Mouse (Mus musculus) embryonic fibroblast, embryonic 13.5 days (primary cell): ENCODE measurements around the gene Adamtsl1. TPM values are rescaled to one million over a fixed set of nuclear protein-coding genes. Genes with fewer than 3 reads are reported as not detected.

Source experiments
- H3K27ac ChIP-seq: 2 replicates; pipeline ENCODE4 v1.5.1; 2012; ENCODE audit warnings: low read length, control low read depth, inconsistent platforms; ENCODE audit not compliant: insufficient read depth
- H3K4me1 ChIP-seq: 2 replicates; pipeline ENCODE4 v1.6.1; 2011; ENCODE audit warnings: low read length; ENCODE audit not compliant: control insufficient read depth, insufficient read depth
- H3K4me3 ChIP-seq: 2 replicates; pipeline ENCODE4 v1.5.1; 2011; ENCODE audit warnings: mild to moderate bottlenecking, control low read depth, low read length; ENCODE audit not compliant: insufficient read depth
- CTCF ChIP-seq: IDR thresholded peaks from 2 replicates; pipeline ENCODE4 v1.5.1; 2011; ENCODE audit warnings: mild to moderate bottlenecking, control low read depth, low read length, moderate library complexity, borderline replicate concordance; ENCODE audit not compliant: insufficient read depth
- POLR2A ChIP-seq: IDR thresholded peaks from 2 replicates; pipeline ENCODE4 v1.6.1; 2011; ENCODE audit warnings: low read depth, mild to moderate bottlenecking, control low read depth, low read length, moderate library complexity
- polyA plus RNA-seq: library from polyadenylated mRNA; stranded (reverse); fragments of >200 nt; gene quantifications from 2 replicates; pipeline ENCODE4 v1.2.4, GENCODE M21; 2011; ENCODE audit warnings: low read depth; ENCODE audit not compliant: missing spikeins, insufficient read length

Adamtsl1 gene
- polyA plus RNA-seq, 1 experiment, result 30.0 TPM

DNA sequence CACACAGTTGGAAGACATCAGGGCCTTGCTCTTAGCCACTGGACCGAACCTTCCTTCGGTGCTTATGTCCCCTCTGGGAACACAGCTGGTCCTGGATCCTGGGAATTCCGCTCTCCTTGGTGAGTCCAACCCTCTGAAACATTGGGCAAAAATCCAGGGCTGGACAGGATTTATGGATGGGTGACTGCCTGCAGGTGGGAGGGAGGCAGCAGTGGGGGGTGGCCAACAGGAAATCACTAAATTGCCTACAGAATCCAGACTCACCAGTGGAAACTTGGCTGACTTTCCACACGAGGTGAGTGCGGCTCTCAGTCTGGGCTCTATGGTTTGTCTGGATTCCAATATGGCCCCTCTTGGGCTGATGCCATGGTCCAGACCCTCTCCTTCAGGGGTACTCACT lies 874.5 kb downstream of the Adamtsl1 start:
- Histone ChIP-seq H3K4me1 (no peaks in the 10 kb centered on the region), H3K4me3 (no peak overlapping the region), H3K27ac (no peak overlapping the region)
- no peak for TF ChIP-seq CTCF
- no peak for TF ChIP-seq POLR2A

DNA sequence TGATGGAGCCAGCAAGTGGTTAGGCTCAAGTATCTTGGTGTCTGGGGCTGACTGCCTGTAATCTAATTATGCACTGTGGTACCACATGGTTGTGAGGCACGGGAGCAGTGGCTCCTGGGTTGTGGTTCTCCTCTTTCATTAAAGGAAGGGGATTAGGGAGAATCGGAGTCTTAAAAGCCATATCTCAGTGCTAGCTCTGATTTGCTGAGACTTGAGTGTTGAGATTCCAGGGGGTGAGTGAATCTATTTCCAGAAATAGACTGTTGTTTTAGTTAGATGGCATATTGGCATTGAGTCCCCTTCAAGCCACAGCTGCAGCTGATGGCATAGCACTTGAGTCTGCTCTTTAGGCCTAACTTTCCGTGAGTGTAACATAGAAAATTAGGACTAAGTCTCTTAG lies 877.2 kb downstream of the Adamtsl1 start:
- Histone ChIP-seq H3K4me3 (no peak overlapping the region), H3K27ac (no peak overlapping the region), H3K4me1 (no peaks in the 10 kb centered on the region)
- TF ChIP-seq POLR2A, result no peak
- no peak for TF ChIP-seq CTCF

DNA sequence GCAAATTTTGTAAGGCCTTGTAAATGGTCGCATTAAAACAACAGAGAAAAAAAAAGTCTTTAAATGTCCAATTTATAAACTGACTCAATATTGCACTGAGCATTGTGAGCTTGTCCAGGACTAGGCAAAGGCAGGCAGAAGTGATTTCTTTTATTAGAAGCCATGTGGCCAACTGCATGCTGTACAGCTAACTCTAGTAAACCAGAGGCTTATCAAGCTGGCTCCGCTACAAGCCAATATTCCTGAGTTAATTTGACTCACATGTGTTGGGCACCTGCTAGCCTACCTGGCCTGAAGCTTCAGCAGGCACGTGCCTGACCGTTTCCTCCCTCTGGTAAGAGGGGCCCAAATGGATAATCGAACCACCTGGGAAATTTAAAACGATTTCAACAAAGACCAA lies 881.7 kb downstream of the Adamtsl1 start:
- H3K4me3 ChIP-seq, result no peak overlapping the region
- no peaks in the 10 kb centered on the region for H3K4me1 ChIP-seq
- no peak overlapping the region for H3K27ac ChIP-seq
- TF ChIP-seq POLR2A, result no peak
- TF ChIP-seq CTCF, result no peak

DNA sequence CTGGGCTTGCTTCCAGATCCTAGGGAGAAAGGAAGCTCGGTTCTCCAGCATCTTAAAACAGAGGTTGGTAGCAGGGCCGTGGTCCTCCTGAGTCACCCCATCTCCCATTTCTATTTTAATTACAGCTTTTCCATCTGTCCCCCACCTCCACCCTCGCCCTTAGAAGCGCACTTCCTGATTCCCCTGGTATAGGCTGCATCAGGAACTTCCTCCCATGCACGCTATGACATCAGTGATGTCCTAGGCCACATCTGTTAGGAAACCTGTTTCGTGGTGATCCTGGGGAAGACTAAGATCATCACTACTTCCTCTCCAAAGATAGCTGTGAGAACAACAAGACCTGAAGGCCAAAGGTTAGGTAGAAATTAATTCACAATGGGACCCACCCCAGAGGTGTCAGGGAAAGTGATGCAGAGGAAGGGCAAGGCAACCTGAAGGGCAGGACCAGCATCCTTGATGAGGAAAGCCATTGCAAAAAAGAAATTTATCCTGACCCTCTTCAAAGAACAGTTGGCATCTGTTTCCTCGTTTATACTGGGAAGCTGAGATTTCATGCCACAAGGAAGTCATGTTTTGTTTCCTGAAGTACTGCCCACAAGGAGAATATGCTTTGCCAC lies 882.8 kb downstream of the Adamtsl1 start:
- no peak overlapping the region for H3K4me3 ChIP-seq
- H3K4me1 ChIP-seq, result no peaks in the 10 kb centered on the region
- TF ChIP-seq POLR2A, result no peak
- TF ChIP-seq CTCF, result no peak
- H3K27ac ChIP-seq, result no peak overlapping the region

DNA sequence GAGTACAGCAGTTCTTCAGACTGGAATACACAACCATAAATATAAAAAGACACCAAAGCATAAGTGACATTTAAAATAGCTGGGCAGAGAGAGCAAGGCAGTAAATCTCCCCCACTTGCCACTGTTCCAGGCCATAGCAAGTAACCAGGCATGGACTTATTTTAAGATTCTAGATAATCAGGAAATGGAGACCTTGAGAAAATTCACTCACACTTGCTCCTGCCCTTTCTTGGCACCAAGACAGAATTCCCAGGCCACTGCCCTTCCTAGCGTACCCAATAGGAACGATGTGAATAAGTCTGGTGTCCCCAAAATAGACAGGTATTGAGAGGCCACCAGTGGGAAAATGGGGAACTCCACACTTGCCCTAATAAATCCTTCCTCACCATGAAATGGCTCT lies 883.5 kb downstream of the Adamtsl1 start:
- H3K4me3 ChIP-seq, result no peak overlapping the region
- H3K4me1 ChIP-seq, result no peaks in the 10 kb centered on the region
- TF ChIP-seq POLR2A (no peak), CTCF (no peak)
- no peak overlapping the region for H3K27ac ChIP-seq

DNA sequence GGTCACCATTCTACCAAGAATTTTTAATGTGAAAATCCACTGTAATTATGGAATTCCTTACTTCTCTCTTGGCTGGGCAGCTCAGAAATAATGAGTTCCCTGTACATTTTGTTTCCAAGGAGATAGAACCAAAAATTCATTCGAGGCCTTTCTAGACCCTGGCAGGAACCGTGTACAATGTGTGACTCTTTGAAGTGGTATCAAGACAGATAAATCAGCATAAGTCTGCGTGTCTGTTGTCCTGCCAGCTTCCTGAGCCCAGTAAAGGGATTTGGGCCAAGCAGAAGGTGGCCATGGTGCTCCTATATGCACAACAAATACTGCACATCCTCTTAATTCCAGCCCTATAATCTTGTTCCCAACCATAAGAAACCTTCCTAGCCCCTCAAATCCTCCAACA lies 887.1 kb downstream of the Adamtsl1 start:
- Histone ChIP-seq H3K27ac (no peak overlapping the region), H3K4me1 (no peaks in the 10 kb centered on the region; the same call in 1 of the 2 replicates), H3K4me3 (no peak overlapping the region)
- TF ChIP-seq POLR2A (no peak), CTCF (no peak)

DNA sequence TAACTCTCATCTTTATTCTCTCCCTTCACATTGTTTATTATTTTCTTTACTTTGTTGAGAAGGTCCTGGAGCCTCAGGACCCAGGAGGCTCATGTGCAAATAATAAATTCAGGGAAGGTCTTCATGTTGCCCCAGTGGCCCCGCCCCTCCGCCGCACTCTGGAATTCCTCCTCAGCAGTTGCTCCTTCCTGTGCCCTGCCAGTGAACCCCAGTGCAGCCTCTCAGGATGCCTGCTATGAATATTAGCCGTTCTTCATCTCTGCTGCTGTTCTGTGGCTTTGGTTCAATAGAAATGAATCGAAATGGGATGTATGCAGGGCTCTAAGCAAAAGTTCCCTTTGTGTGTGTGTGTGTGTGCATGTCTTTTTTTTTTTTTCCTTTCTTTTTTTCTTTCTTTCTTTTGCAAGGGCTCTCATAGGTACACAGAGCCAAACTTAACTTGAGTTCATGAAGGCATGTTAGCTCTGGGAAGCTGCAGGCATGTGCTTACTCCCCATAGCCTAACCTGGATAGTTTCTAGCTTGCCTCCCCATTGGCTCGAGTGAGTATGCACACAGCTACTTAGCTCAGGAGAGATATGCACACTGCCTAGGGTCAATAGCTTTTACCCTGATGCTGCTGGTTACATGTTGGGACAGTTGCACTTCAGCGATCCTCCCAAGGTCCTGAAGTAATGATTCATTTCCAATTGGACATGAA lies 892.7 kb downstream of the Adamtsl1 start:
- no peak overlapping the region for H3K27ac ChIP-seq
- no peaks in the 10 kb centered on the region; the same call in 1 of the 2 replicates for H3K4me1 ChIP-seq
- no peak for TF ChIP-seq CTCF
- no peak for TF ChIP-seq POLR2A
- no peak overlapping the region for H3K4me3 ChIP-seq

DNA sequence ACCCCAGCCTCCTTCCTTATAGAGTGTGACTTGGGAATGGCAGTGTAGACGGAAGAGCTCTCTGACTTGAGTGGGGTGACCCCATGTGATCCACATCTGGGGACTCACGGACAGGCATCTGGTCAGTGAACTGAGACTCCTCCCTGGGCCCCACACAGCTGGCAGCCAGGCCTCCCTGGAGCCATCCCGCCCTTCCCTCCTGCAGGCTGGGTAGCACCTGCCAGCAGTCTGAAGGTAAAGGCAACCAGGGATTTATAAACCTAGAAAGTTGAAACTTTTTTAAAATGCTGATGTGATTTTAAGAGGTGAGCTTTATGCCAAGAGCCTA lies 893.2 kb downstream of the Adamtsl1 start:
- Histone ChIP-seq H3K27ac (no peak overlapping the region), H3K4me1 (no peaks in the 10 kb centered on the region; the same call in 1 of the 2 replicates), H3K4me3 (no peak overlapping the region)
- TF ChIP-seq CTCF (no peak), POLR2A (no peak)

DNA sequence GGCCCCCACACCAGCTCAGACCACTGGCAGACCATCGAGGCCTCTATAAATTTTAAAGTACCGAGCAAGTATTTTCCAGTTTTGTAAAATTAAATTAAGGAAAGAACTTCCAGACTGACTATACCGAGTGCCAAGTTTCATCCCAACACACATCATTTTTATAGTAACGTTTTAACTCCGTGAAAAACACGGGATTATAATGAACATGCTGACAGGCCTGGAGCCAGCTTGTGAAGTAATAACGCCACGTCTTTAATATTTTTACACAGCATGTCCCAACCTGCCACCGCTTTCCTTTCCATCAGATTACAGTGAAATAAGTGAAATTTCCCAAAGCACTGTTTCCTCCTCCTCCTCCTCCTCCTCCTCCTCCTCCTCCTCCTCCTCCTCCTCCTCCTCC lies 894.4 kb downstream of the Adamtsl1 start:
- no peak for TF ChIP-seq POLR2A
- no peak for TF ChIP-seq CTCF
- Histone ChIP-seq H3K4me1 (no peaks in the 10 kb centered on the region; the same call in 1 of the 2 replicates), H3K4me3 (no peak overlapping the region), H3K27ac (no peak overlapping the region)

DNA sequence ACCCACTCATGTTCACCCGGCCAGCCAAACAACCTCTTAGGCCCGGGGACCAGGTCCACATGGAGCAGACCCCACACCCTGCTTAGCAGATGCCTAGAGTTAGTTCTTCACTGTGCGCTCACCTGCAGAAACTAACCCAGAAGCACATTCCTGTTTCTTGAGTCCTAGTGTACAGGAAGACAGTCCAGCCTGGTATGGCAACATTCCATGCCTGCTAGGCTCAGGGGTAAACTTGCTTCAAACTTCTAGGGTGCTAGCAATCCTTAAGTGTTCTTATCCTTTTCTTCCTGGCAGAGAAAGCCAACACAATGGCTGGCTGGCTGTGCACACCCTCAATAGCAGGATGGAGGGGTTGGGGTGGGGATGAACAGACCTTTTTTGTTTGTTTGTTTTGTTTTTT lies 897.0 kb downstream of the Adamtsl1 start:
- peaks cover 6% of the 10 kb centered on the region; the same call in 1 of the 2 replicates for H3K4me1 ChIP-seq
- H3K4me3 ChIP-seq, result no peak overlapping the region
- TF ChIP-seq POLR2A (no peak), CTCF (no peak)
- no peak overlapping the region for H3K27ac ChIP-seq
